Mouse (Mus musculus) gastrocnemius, adult 18-20 months (tissue): Measurements from ENCODE around the gene Ubash3b. TPM values are rescaled to one million over a fixed set of nuclear protein-coding genes. Genes with fewer than 3 reads are reported as not detected.

ENCODE experiments used
- DNase-seq: peaks from one replicate; pipeline ENCODE4 v3.0.0; 2021; ENCODE audit warnings: low spot score
- total RNA-seq, 2 experiments: library from RNA; stranded (reverse); gene quantifications; 2 replicates each; pipeline ENCODE4 v1.2.3; 2021

Gene Ubash3b
- total RNA-seq, 2 experiments from 2014 or later: 0.25 to 0.69 TPM

DNA sequence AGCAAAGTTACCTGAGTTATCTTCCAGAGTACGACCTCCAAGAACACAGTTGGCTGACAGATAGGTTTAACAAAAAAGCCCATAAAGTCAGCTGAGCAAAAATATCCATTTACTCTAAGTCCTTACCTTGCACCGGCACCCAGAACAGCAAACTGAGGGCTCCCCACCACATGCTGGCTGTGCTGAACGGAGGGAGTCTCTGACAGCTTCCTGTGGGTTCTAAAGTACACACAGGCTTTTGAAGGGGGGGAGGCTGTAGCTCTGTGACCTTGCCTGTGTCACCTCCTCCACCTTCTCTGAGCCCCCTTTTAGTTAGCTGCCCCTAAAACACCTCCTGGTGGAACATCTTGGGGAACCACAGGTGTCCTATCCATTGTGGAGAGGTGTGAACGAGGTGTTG is 157.1 kb downstream of the Ubash3b start, which contains the start of gene Crtam:
TSS of gene Crtam (minus strand) at position 214 of the 400 bp plus-strand sequence.
- DNase-seq: no peak

DNA sequence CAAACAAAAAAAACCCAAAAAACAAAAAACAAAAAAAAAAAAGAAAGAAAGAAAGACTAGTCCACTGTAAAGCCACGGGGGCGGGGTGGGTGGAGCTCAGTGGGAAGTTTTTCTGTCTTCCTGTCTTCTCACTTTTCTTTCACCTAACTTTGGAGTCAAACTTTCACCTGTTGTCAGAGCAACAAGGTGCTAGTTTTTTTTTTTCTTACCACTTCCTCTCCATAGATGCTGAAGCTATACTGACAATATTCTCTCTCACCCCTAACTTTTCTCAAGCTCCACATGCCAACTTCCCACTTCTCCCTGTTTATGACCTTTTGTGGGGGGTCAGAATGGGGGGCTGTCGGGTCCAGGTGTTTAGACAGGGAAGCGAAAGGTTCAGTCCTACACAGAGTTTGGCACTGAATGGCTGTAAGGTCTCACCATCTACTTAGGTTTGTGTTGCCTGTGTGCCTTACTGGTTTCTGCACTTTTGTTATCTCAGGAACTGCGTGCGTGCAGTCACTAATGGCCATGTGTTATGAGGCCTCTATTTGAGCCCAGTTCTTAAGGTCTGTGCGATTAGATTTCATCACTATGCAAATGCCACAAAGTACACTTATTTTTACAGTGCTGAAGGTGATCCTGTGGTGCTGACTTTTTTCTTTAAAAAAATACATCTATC is 164.2 kb downstream of the Ubash3b start:
- no peak for DNase-seq

DNA sequence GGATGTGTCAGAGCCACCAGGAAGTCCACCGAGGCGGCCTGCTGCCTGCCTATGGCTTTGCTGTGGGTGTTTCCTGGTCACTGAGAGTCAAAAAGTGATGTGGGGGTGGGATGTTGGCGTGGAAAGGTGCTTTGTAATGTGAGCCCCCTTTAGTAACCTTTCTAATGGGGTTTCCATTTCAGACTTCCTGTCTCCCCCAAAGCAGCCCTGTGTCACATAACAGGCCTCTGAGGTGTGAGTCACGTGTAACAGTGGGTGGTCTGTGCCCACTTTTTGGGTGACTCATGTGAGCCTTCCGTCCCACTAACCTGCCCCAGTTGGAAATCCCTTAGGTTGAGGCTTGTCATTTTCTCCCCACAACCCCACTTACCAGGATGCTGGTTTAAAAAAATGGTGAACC is 167.4 kb downstream of the Ubash3b start:
- no peak for DNase-seq

DNA sequence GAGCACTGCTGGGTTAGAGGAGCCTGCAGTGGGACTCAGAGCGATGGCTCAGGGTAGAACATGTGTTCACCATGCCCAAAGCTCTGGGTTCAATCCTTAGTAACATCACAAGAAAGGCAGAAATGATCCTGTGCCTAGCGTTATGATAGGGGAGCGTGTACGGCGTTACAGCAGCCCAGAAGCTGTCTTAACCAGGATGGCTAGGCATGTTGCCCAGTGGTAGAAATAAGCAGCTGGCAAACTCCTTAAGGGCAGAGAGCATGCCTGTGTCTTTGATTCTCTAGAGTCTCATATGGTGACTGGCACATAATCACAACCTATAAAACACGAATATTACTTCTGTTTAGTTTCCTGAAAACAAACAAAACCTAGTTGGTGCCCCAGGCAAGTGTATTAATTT is 170.0 kb downstream of the Ubash3b start:
- no peak for DNase-seq

DNA sequence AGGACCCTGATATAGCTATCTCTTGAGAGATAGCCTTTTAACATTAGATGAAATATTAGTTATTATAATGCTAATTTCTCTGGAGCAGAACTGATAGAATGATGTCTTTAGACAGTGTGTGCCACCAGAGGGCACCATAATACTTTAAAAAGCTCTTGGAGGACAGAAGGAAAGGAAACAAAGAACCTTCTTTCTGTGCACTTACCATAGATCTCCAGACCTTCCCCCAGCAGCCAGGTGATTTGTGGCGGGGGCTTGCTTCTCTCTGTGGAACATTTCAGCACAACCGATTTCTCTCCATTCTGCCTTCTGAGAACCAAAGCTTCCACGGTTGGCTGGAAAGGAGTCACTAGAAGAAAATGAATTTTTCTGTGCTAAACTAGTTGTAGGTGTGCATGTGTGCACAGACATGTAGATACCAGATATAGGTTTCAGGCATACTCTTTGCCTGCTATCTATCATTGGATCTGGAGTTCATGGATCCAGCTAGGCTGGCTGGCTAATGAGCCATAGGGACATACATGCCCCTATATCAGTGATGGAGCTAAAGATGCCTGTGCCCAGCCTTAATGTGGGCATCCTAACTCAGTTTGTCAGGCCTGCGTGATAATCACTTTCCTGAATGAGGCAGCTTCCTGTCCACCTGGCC is 171.4 kb downstream of the Ubash3b start:
- peak; percentile 28 for DNase-seq

DNA sequence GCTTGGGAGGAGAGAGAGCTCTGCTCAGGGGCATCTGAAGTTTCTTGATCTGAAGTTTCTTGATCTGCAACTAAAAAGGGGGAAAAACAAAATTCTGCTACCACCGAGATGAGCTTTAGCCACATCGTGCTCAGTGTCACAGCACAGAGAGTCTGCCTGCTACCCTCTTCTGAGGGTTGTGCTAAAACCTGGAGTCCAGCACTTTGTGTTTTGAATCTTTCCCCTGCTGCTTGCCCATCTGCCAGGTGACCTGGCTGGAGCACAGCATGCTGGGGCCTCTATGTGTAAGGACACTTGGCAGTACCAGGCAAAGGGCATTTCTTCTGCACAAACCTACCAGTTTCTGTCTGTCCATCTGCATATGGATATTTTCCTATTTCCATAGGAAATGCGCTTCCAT is 177.2 kb downstream of the Ubash3b start:
- no peak for DNase-seq

DNA sequence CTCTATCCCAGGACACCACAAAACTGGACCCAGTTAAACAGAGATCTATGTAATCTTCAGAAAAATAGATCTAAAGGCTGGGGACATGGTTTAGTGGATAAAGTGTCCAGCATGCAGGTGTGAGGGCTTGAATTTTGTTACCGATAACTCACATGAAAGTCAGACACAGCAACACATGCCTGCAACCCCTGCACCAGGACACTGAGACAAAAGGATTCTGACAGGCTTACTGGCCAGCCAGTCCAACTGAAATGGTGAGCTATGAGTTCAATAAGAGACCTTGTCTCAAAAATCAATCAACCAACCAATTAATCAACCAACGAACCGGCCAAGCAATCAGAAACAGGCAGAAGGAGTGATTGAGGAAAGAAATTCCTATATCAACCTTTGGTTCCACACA is 177.7 kb downstream of the Ubash3b start:
- DNase-seq: no peak

DNA sequence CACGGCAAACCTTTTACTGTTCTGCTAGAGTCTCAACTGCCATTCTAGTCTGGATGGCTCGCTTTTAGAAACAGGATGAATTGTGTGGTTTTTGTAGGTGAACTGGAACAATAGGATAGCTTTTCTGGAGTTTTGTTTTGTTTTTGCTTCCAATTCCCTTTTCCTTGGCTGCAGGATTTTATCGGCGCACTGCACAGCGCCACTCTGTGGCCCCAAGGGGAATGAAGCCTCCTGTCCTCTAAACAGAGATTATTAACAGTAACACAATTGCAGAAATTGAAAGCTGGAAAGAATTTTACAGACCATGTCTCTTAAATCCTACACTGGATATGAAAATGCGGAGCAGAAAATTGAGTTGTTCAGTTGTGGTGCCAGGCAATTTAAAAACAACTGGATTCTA is 179.0 kb downstream of the Ubash3b start:
- no peak for DNase-seq

DNA sequence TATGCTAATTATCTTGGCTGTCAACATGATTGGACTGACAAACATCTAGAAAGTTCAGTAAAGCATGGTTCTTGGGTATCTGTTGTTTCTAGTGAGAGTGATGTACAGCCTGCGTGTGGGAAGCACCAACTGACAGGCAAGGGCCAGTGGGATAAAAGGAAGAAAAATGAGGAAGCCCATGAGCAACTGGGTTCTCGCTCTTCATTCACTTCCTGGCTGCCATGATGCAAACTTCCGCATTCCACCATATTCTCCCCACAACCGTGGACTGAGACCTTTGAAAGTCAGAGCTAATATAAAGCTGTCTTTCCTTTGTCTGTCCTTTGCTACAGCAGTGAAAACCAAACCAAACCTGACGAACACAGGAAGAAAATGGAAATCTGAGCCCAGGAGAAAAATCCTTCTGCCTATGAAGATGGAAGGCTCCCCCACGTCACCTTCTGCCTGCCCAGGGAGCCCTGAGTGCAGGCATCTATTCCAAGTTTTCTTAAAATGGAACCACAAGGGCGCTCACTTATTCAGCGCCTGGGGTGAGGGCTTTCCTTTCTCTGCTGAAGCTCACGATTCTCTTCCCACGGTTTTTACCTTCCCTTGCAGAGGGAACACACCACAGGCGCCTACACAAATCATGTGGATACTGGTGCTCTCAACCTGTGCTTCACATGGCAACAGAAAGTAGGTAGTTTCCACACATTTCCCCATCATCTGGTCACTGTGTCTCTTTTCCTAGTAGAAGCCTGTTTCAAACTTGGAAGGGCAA is 187.3 kb downstream of the Ubash3b start:
- no peak for DNase-seq

DNA sequence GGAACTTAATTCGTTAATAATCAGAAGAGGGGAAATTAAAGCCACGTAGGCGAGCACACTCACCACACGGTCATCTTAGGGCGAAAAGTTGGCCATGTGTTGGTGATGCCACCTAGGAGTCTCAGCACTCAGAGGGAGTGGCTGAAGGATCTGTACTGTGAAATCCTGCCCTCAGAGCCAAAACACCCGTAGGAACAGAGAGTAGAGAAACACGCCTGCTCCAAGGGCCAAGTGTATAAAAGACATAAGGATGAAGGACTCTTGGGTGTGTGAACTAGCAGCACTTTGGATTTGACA is 197.1 kb downstream of the Ubash3b start:
- no peak for DNase-seq

DNA sequence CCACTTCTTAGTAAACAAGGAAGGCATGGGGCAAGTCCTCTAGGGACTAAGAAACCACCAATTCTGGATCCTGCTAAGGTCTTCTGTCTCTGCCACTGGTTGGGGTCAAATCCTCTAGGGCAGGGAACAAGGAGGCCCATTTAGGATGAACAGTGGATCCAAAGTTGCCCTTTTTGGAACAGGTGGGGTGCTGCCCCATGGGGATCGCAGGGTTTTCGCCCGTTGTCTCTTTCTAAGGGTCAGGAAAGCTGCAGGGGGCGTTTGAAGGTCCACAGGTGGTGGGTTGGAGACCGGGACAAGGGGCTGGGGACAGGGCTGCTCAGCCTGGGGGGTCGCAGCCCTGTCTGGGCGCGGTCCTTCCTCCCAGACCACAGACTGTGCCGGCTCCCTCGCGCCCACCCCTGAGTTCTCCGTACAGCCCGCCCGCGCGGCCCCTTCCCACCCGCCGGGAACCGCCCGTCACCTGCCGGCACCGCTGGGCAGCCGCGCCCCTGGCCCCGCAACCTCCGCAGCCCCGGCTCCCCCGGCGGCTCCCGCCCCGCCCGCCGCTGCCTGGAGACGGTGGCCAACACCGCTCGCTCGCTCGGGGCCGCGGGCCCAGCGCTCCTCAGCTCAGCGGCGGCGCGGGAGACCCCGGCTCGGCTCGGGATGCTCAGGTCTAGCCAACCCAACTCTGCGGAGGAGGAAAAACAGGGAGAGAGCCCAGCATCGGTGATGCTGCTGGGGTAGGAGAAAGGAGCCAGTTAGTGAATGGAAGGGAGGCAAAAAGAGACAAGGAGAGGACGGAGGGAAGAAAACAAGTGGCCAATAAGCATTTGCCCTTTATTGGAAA is 197.7 kb downstream of the Ubash3b start, which contains the start of gene Jhy:
TSS of gene Jhy (minus strand) at position 533 of the 832 bp plus-strand sequence.
- DNase-seq: no peak

DNA sequence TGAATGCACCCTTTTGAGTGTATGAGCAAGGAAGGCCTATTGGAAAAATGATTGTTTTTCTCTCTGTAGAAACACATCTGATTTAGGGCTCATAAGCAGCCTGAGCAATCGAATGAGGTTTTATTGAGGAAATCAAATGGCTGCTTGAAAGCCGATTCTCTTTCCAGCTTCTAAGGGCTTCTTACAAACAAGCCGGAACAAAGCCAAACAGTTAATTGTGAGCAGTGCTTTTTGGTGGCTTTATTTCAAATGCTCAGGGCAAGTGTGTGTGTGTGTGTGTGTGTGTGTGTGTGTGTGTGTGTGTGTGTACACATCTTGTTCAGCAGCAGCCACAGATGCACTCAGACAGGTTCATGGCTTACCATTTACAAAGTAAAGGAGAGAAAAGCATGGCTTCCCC is 200.1 kb downstream of the Ubash3b start:
- DNase-seq: no peak

Other genes with a start within 250 kb of the Ubash3b start
- not detected for gene Jhy, start 197.6 kb downstream of the Ubash3b start, total RNA-seq
- gene Crtam, start 157.1 kb downstream of the Ubash3b start, total RNA-seq: not detected